Mouse (Mus musculus) E14TG2a.4 (cell line): ENCODE measurements around the gene Pcx.

Experiments
- CTCF ChIP-seq: conservative IDR thresholded peaks from 2 replicates; pipeline ENCODE4 v1.5.1; 2014; ENCODE audit warnings: low read length
- NANOG ChIP-seq: IDR thresholded peaks from 2 replicates; pipeline ENCODE4 v1.6.1; 2014; ENCODE audit warnings: borderline replicate concordance, low read length, mixed read lengths

- TF ChIP-seq CTCF, result no peak
- TF ChIP-seq NANOG, result no peak
These were observed 30.2 kb upstream of the Pcx start for GRCm38 (mm10) chr19:4480041-4480440.
